Mouse (Mus musculus) kidney, postnatal 0 days (tissue): ENCODE results near the gene Abcc4. TPM values are rescaled to one million over a fixed set of nuclear protein-coding genes. Genes with fewer than 3 reads are reported as not detected.

Experiments
- ATAC-seq: fragments of 200-750 bp; cut with Nextera tagmentation; replicated peaks from 2 replicates; pipeline ENCODE4 v1.8.0; 2017; ENCODE audit warnings: low read depth, moderate number of reproducible peaks, moderate TSS enrichment, moderate library complexity; ENCODE audit not compliant: low FRiP score
- DNase-seq: peaks from one replicate; pipeline ENCODE4 v3.0.0-alpha.2; 2016; ENCODE audit warnings: low spot score
- H3K27ac ChIP-seq: fragments of 300-500 bp; sonication (generic); 2 replicates; pipeline ENCODE4 v1.5.1; 2014; ENCODE audit warnings: mild to moderate bottlenecking
- H3K27me3 ChIP-seq: fragments of 300-500 bp; sonication (generic); 2 replicates; pipeline ENCODE4 v1.6.1; 2014; ENCODE audit warnings: low read length, mixed read lengths; ENCODE audit not compliant: insufficient read depth
- H3K36me3 ChIP-seq: fragments of 300-500 bp; sonication (generic); 2 replicates; pipeline ENCODE4 v1.6.1; 2014; ENCODE audit warnings: low read length, mixed read lengths; ENCODE audit not compliant: insufficient read depth
- H3K4me1 ChIP-seq: fragments of 300-500 bp; sonication (generic); replicated peaks from 2 replicates; pipeline ENCODE4 v1.6.1; 2014; ENCODE audit warnings: antibody characterized with exemption, low read length, mixed read lengths; ENCODE audit not compliant: insufficient read depth
- H3K4me2 ChIP-seq: fragments of 300-500 bp; sonication (generic); 2 replicates; pipeline ENCODE4 v1.6.1; 2014; ENCODE audit warnings: mild to moderate bottlenecking, low read length, moderate library complexity, mixed read lengths
- H3K4me3 ChIP-seq: fragments of 300-500 bp; sonication (generic); replicated peaks from 2 replicates; pipeline ENCODE4 v1.5.1; 2014; ENCODE audit warnings: low read depth, low read length
- H3K9ac ChIP-seq: fragments of 300-500 bp; sonication (generic); 2 replicates; pipeline ENCODE4 v1.6.1; 2014; ENCODE audit warnings: low read depth, low read length
- H3K9me3 ChIP-seq: fragments of 300-500 bp; sonication (generic); replicated peaks from 2 replicates; pipeline ENCODE4 v1.6.1; 2016; ENCODE audit warnings: low read length, inconsistent platforms, mixed read lengths
- CTCF ChIP-seq: IDR thresholded peaks from 2 replicates; pipeline ENCODE4 v1.5.1; 2016; ENCODE audit warnings: antibody characterized with exemption, low read depth, mild to moderate bottlenecking, moderate library complexity
- WGBS: fragments of 180-500 bp; shearing (Covaris S2); extraction: QIAGEN DNeasy Blood & Tissue Kit; methylation state at CpG from one replicate; pipeline ENCODE4 v1.1.7; 2014; 5-methylcytosine and 5-hydroxymethylcytosine counted together
- polyA plus RNA-seq: library from polyadenylated mRNA; unstranded; fragments of >200 nt; fragmentation: Nextera tagmentation; extraction: Ambion mirVana; gene quantifications from 2 replicates; pipeline ENCODE4 v1.2.1, GENCODE M21; 2015

Gene Abcc4
- polyA plus RNA-seq, 1 experiment from 2014 or later, result 6.9 TPM

GRCm38 (mm10) chr14:118506591-118507146, 199.3 kb downstream of the Abcc4 start:
- Histone ChIP-seq H3K4me3 (no peak overlapping the region), H3K9ac (no peak overlapping the region), H3K4me2 (0 out of 2 replicates have a peak overlapping the region, but pooled peaks have one; percentile 7), H3K27me3 (no peaks in the 10 kb centered on the region), H3K27ac (no peak overlapping the region; the same call in 1 of the 2 replicates), H3K4me1 (peaks cover 6% of the 10 kb centered on the region; the same call in 1 of the 2 replicates), H3K36me3 (no peaks in the 10 kb centered on the region), H3K9me3 (no peaks in the 10 kb centered on the region)
- TF ChIP-seq CTCF, result no peak
- 44% methylated on average over 14 of the region's 14 CpGs for WGBS
- DNase-seq, result peak; percentile 62
- no peak for ATAC-seq

- DNase-seq (no peak), ATAC-seq (no peak)
- Histone ChIP-seq H3K9me3 (no peaks in the 10 kb centered on the region), H3K9ac (no peak overlapping the region), H3K4me3 (no peak overlapping the region), H3K4me2 (no peak overlapping the region), H3K36me3 (no peaks in the 10 kb centered on the region), H3K27me3 (no peaks in the 10 kb centered on the region), H3K4me1 (no peaks in the 10 kb centered on the region), H3K27ac (no peak overlapping the region)
- WGBS, result 51% methylated on average over 2 of the region's 2 CpGs
- no peak for TF ChIP-seq CTCF
Measured at GRCm38 (mm10) chr14:118496767-118497166, 209.3 kb downstream of the Abcc4 start.

- H3K4me1 ChIP-seq, result no peaks in the 10 kb centered on the region
- 67% methylated on average over 2 of the region's 2 CpGs for WGBS
- no peak for ATAC-seq
- no peak for TF ChIP-seq CTCF
- H3K27me3 ChIP-seq, result no peaks in the 10 kb centered on the region
- no peak for DNase-seq
- H3K36me3 ChIP-seq, result no peaks in the 10 kb centered on the region
- H3K9me3 ChIP-seq, result no peaks in the 10 kb centered on the region
- H3K4me3 ChIP-seq, result no peak overlapping the region
- no peak overlapping the region for H3K9ac ChIP-seq
- H3K27ac ChIP-seq, result no peak overlapping the region
- H3K4me2 ChIP-seq, result no peak overlapping the region
Measured at GRCm38 (mm10) chr14:118495458-118495857, 210.6 kb downstream of the Abcc4 start.

GRCm38 (mm10) chr14:118491708-118492107, 214.3 kb downstream of the Abcc4 start:
- H3K4me1 ChIP-seq, result no peaks in the 10 kb centered on the region
- DNase-seq, result no peak
- no peak for TF ChIP-seq CTCF
- no peaks in the 10 kb centered on the region for H3K9me3 ChIP-seq
- no peak overlapping the region for H3K9ac ChIP-seq
- ATAC-seq, result no peak
- H3K27me3 ChIP-seq, result no peaks in the 10 kb centered on the region
- no peak overlapping the region for H3K27ac ChIP-seq
- H3K36me3 ChIP-seq, result no peaks in the 10 kb centered on the region
- 77% methylated on average over 6 of the region's 6 CpGs for WGBS
- H3K4me3 ChIP-seq, result no peak overlapping the region
- H3K4me2 ChIP-seq, result no peak overlapping the region

GRCm38 (mm10) chr14:118491300-118491699, 214.7 kb downstream of the Abcc4 start:
- Histone ChIP-seq H3K9ac (no peak overlapping the region), H3K9me3 (no peaks in the 10 kb centered on the region), H3K27ac (no peak overlapping the region), H3K27me3 (no peaks in the 10 kb centered on the region), H3K4me3 (no peak overlapping the region), H3K4me1 (no peaks in the 10 kb centered on the region), H3K36me3 (no peaks in the 10 kb centered on the region), H3K4me2 (no peak overlapping the region)
- DNase-seq (peak; percentile 23), ATAC-seq (no peak)
- WGBS, result 36% methylated on average over 13 of the region's 13 CpGs
- no peak for TF ChIP-seq CTCF

GRCm38 (mm10) chr14:118490525-118490924, 215.5 kb downstream of the Abcc4 start:
- Histone ChIP-seq H3K4me1 (no peaks in the 10 kb centered on the region), H3K4me3 (no peak overlapping the region), H3K27ac (no peak overlapping the region), H3K4me2 (no peak overlapping the region), H3K9ac (no peak overlapping the region), H3K27me3 (no peaks in the 10 kb centered on the region), H3K9me3 (no peaks in the 10 kb centered on the region), H3K36me3 (no peaks in the 10 kb centered on the region)
- ATAC-seq (no peak), DNase-seq (no peak)
- 81% methylated on average over 7 of the region's 7 CpGs for WGBS
- no peak for TF ChIP-seq CTCF

GRCm38 (mm10) chr14:118486349-118486748, 219.7 kb downstream of the Abcc4 start:
- Histone ChIP-seq H3K4me1 (no peaks in the 10 kb centered on the region), H3K9me3 (no peaks in the 10 kb centered on the region), H3K9ac (no peak overlapping the region), H3K27ac (no peak overlapping the region), H3K36me3 (0 out of 2 replicates have a peak, but pooled peaks cover 2% of the 10 kb centered on the region), H3K4me2 (no peak overlapping the region), H3K27me3 (no peaks in the 10 kb centered on the region), H3K4me3 (no peak overlapping the region)
- DNase-seq (no peak), ATAC-seq (no peak)
- TF ChIP-seq CTCF, result no peak
- WGBS, result 77% methylated on average over 11 of the region's 11 CpGs
